Mouse (Mus musculus) limb, embryonic 11.5 days (tissue): ENCODE measurements around the gene Prl7a2. TPM values are rescaled to one million over a fixed set of nuclear protein-coding genes. Genes with fewer than 3 reads are reported as not detected.

Experiments
- ATAC-seq: fragments of 200-750 bp; cut with Nextera tagmentation; 2 replicates; pipeline ENCODE4 v1.8.0; 2017; ENCODE audit warnings: low read depth; ENCODE audit not compliant: insufficient number of reproducible peaks, low FRiP score, low TSS enrichment
- DNase-seq: peaks from one replicate; pipeline ENCODE4 v3.0.0-alpha.2; 2015; ENCODE audit warnings: low spot score
- H3K27ac ChIP-seq: fragments of 300-500 bp; sonication (generic); replicated peaks from 2 replicates; pipeline ENCODE4 v1.5.1; 2014; ENCODE audit warnings: low read depth, mild to moderate bottlenecking, low read length
- H3K27me3 ChIP-seq: fragments of 300-500 bp; sonication (generic); 2 replicates; pipeline ENCODE4 v1.6.1; 2014; ENCODE audit warnings: mild to moderate bottlenecking, low read length, mixed read lengths; ENCODE audit not compliant: control insufficient read depth, insufficient read depth
- H3K36me3 ChIP-seq: fragments of 300-500 bp; sonication (generic); 2 replicates; pipeline ENCODE4 v1.6.1; 2014; ENCODE audit warnings: mild to moderate bottlenecking, low read length, moderate library complexity, mixed read lengths; ENCODE audit not compliant: control insufficient read depth, insufficient read depth
- H3K4me1 ChIP-seq: fragments of 300-500 bp; sonication (generic); 2 replicates; pipeline ENCODE4 v1.6.1; 2014; ENCODE audit warnings: low read length, mixed read lengths; ENCODE audit not compliant: control insufficient read depth, insufficient read depth
- H3K4me2 ChIP-seq: fragments of 300-500 bp; sonication (generic); 2 replicates; pipeline ENCODE4 v1.6.1; 2014; ENCODE audit warnings: low read depth, mild to moderate bottlenecking, moderate library complexity; ENCODE audit not compliant: severe bottlenecking
- H3K4me3 ChIP-seq: fragments of 300-500 bp; sonication (generic); 2 replicates; pipeline ENCODE4 v1.5.1; 2014; ENCODE audit warnings: low read depth, low read length
- H3K9ac ChIP-seq: fragments of 300-500 bp; sonication (generic); 2 replicates; pipeline ENCODE4 v1.6.1; 2014; ENCODE audit warnings: mild to moderate bottlenecking, low read length
- H3K9me3 ChIP-seq: fragments of 300-500 bp; sonication (generic); 2 replicates; pipeline ENCODE4 v1.6.1; 2016; ENCODE audit warnings: low read length; ENCODE audit not compliant: control insufficient read depth
- WGBS: fragments of 180-500 bp; shearing (Covaris S2); extraction: QIAGEN DNeasy Blood & Tissue Kit; methylation state at CpG from one replicate; pipeline ENCODE4 v1.1.7; 2014; 5-methylcytosine and 5-hydroxymethylcytosine counted together
- polyA plus RNA-seq: library from polyadenylated mRNA; unstranded; fragments of >200 nt; fragmentation: Nextera tagmentation; extraction: Ambion mirVana; gene quantifications from 2 replicates; pipeline ENCODE4 v1.2.1, GENCODE M21; 2014

Gene Prl7a2
- polyA plus RNA-seq: not detected in 2 replicates

- Histone ChIP-seq H3K27me3 (no peaks in the 10 kb centered on the region), H3K4me2 (no peak within 1 kb of the TSS), H3K9ac (no peak within 1 kb of the TSS), H3K36me3 (no peaks in the 10 kb centered on the region), H3K9me3 (no peaks in the 10 kb centered on the region), H3K27ac (no peak within 1 kb of the TSS), H3K4me1 (no peaks in the 10 kb centered on the region), H3K4me3 (no peak within 1 kb of the TSS)
- ATAC-seq: no peak
- WGBS: 82% methylated on average over 4 of the region's 4 CpGs
- DNase-seq: no peak
These were observed at the start of gene Prl7a2 for GRCm38 (mm10) chr13:27667936-27668335. Gene Prl7a2 (minus strand): TSS chr13:27668036.

- no peak for ATAC-seq
These were observed 48.8 kb upstream of the Prl7a2 start, which contains the start of gene Prl7d1 for GRCm38 (mm10) chr13:27716636-27717035. Gene Prl7d1 (minus strand): TSS chr13:27716736.

GRCm38 (mm10) chr13:27706521-27706920 is 38.7 kb upstream of the Prl7a2 start:
- WGBS: 76% methylated on average over 2 of the region's 2 CpGs
- no peaks in the 10 kb centered on the region for H3K4me1 ChIP-seq
- H3K4me2 ChIP-seq: no peak overlapping the region
- no peak overlapping the region for H3K9ac ChIP-seq
- no peak overlapping the region for H3K4me3 ChIP-seq
- H3K27me3 ChIP-seq: no peaks in the 10 kb centered on the region
- ATAC-seq: no peak
- H3K9me3 ChIP-seq: no peaks in the 10 kb centered on the region
- no peak for DNase-seq
- H3K36me3 ChIP-seq: no peaks in the 10 kb centered on the region
- H3K27ac ChIP-seq: no peak overlapping the region

More at GRCm38 (mm10) chr13:27716636-27717035, 48.8 kb upstream of the Prl7a2 start, which contains the start of gene Prl7d1:
- no peaks in the 10 kb centered on the region for H3K27me3 ChIP-seq
- H3K27ac ChIP-seq: no peak within 1 kb of the TSS
- DNase-seq: no peak
- H3K36me3 ChIP-seq: no peaks in the 10 kb centered on the region
- H3K4me3 ChIP-seq: no peak within 1 kb of the TSS
- H3K9ac ChIP-seq: no peak within 1 kb of the TSS
- no peaks in the 10 kb centered on the region for H3K9me3 ChIP-seq
- no peak within 1 kb of the TSS for H3K4me2 ChIP-seq
- WGBS: 88% methylated on average over 5 of the region's 5 CpGs
- no peaks in the 10 kb centered on the region for H3K4me1 ChIP-seq

GRCm38 (mm10) chr13:27660747-27661146 is 7.1 kb downstream of the Prl7a2 start:
- Histone ChIP-seq H3K36me3 (no peaks in the 10 kb centered on the region), H3K27ac (no peak overlapping the region), H3K4me1 (no peaks in the 10 kb centered on the region), H3K9ac (no peak overlapping the region), H3K27me3 (no peaks in the 10 kb centered on the region), H3K4me3 (no peak overlapping the region), H3K9me3 (no peaks in the 10 kb centered on the region), H3K4me2 (no peak overlapping the region)
- 81% methylated on average over 2 of the region's 2 CpGs for WGBS
- ATAC-seq: no peak
- DNase-seq: no peak

GRCm38 (mm10) chr13:27642393-27642792 is 25.4 kb downstream of the Prl7a2 start, which contains the start of gene Prl7a1:
Gene Prl7a1 (minus strand): TSS chr13:27642493.
- H3K4me3 ChIP-seq: no peak within 1 kb of the TSS
- H3K9ac ChIP-seq: no peak within 1 kb of the TSS
- DNase-seq: no peak
- H3K4me2 ChIP-seq: no peak within 1 kb of the TSS
- no peaks in the 10 kb centered on the region for H3K4me1 ChIP-seq
- no peak within 1 kb of the TSS for H3K27ac ChIP-seq
- 94% methylated on average over 3 of the region's 3 CpGs for WGBS
- no peaks in the 10 kb centered on the region for H3K9me3 ChIP-seq
- H3K27me3 ChIP-seq: no peaks in the 10 kb centered on the region
- no peak for ATAC-seq
- no peaks in the 10 kb centered on the region for H3K36me3 ChIP-seq

- Histone ChIP-seq H3K36me3 (no peaks in the 10 kb centered on the region), H3K4me3 (no peak within 1 kb of the TSS), H3K9ac (no peak within 1 kb of the TSS), H3K4me2 (no peak within 1 kb of the TSS), H3K4me1 (no peaks in the 10 kb centered on the region), H3K27me3 (no peaks in the 10 kb centered on the region), H3K9me3 (no peaks in the 10 kb centered on the region), H3K27ac (no peak within 1 kb of the TSS)
- 75% methylated on average over 4 of the region's 4 CpGs for WGBS
- ATAC-seq (no peak), DNase-seq (no peak)
These were observed 57.4 kb downstream of the Prl7a2 start, which contains the start of gene Prl7b1 for GRCm38 (mm10) chr13:27610482-27610881. Gene Prl7b1 (minus strand): TSS chr13:27610582.

Other genes with a start within 250 kb of the Prl7a2 start
- not detected in 2 replicates for gene Prl8a6, start 229.3 kb downstream of the Prl7a2 start, polyA plus RNA-seq
- not detected in 2 replicates for gene Prl8a8, start 154.8 kb downstream of the Prl7a2 start, polyA plus RNA-seq
- gene Prl8a9, start 103.4 kb downstream of the Prl7a2 start, polyA plus RNA-seq: not detected in 2 replicates
- not detected in 2 replicates for gene Prl8a1, start 85.9 kb downstream of the Prl7a2 start, polyA plus RNA-seq
- not detected in 2 replicates for gene Prl7b1, start 57.5 kb downstream of the Prl7a2 start, polyA plus RNA-seq
- gene Prl7a1, start 25.5 kb downstream of the Prl7a2 start, polyA plus RNA-seq: not detected in 2 replicates
- not detected in 2 replicates for gene Prl7d1, start 48.7 kb upstream of the Prl7a2 start, polyA plus RNA-seq
- gene Prl7c1, start 112.8 kb upstream of the Prl7a2 start, polyA plus RNA-seq: not detected in 2 replicates
- not detected in 2 replicates for gene Prl2a1, start 133.6 kb upstream of the Prl7a2 start, polyA plus RNA-seq
- gene Prl2c1, start 181.3 kb upstream of the Prl7a2 start, polyA plus RNA-seq: not detected in 2 replicates